12 mouse cellular contexts compared by ENCODE assay signal in the genomic region with DNA sequence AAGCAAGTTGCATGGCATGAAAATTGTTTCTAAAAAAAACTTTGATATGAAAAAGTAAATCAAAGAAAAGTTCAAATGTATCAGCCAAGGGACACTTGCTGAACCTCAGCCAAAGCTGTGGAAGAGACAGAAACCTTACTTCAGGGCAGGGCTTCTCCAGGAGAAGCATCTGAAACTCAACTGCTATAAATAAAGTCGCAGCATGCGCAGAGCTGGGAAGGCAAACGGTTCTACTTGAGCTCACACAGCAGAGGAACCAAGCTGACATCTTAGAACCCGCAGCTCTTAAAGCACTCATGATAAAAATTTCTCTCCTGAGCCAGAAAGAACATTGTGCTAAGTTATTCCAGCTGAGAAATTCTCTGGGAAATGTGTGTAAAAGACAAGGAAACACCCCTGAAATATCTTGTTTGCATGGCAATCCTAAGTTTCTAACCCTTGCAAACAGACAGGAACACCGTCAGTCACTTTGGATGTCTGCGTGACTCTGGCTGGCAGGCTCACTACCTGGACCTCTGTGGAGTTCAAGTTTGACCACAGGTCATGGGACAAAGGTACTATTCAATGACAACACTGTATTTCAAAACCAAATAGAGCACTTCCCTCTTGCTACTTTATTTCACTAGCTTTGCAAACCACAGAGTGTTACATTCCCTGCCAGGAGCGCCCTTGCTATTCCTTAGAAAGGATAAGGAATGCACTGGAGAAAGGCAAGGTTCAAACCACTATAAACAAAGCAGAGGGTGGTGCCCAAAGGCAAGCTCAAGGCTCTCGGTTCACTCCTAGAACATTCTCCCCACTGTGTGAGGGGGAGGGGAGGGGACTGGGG. TPM values are rescaled to one million over a fixed set of nuclear protein-coding genes. Genes with fewer than 3 reads are reported as not detected.
DNase-seq lines count a peak whose midpoint lies in the region; ATAC-seq and TF ChIP-seq lines count a peak whose summit lies in the region.
"Had no signal": no experiment of that assay in that cellular context is flagged by ENCODE, and none has a peak within 500 bp of the region (broad histone marks: within the 10 kb centered on the region; RNA-seq: fewer than 3 reads in every experiment).

No protein-coding gene starts in this region.

- intact Hi-C loops in heart, postnatal 36 days (cut with DNase I) = no loop called here
- intact Hi-C loops in left cerebral cortex, postnatal 10 days (cut with DNase I) = no loop called here

- in situ Hi-C loops in ES-E14 (cut with MboI; ENCODE audit: low sequenced_read_pairs in 2 of 2, unreplicated experiment in 2 of 2) = no loop called here

- H3K9me3 ChIP-seq in heart, embryonic 12.5 days (replicated peaks) = no peaks in the 10 kb centered on the region
- H3K9me3 ChIP-seq in ES-E14 (ENCODE audit: control insufficient read depth, insufficient read depth, low read depth, low read length) = no peaks in the 10 kb centered on the region
- H3K9me3 ChIP-seq: midbrain, embryonic 15.5 days had no signal

- H3K9ac ChIP-seq in heart, embryonic 12.5 days = no peak overlapping the region
- H3K9ac ChIP-seq in ES-E14 (ENCODE audit: insufficient read depth, low read depth, low read length, poor library complexity, severe bottlenecking) = no peak overlapping the region
- H3K9ac ChIP-seq: midbrain, embryonic 15.5 days had no signal

- no peak for ATAC-seq in heart, embryonic 12.5 days (ENCODE audit: insufficient number of reproducible peaks, low FRiP score)
- ATAC-seq: midbrain, embryonic 15.5 days; Patski had no signal

- 0 out of 2 replicates have a peak overlapping the region, but pooled peaks have one; percentile 14 for H3K27ac ChIP-seq in heart, embryonic 12.5 days (ENCODE audit: poor library complexity, severe bottlenecking)
- no peak overlapping the region for H3K27ac ChIP-seq in ES-E14 (ENCODE audit: insufficient read depth, low read depth, low read length, poor library complexity, severe bottlenecking)
- H3K27ac ChIP-seq: midbrain, embryonic 15.5 days had no signal

- no peak overlapping the region for H3K4me3 ChIP-seq in heart, embryonic 12.5 days
- H3K4me3 ChIP-seq in ES-E14 (ENCODE audit: insufficient read depth in 1 of 2, low read depth in 1 of 2, low read length in 2 of 2, poor library complexity in 1 of 2, severe bottlenecking in 1 of 2) = no peak overlapping the region
- H3K4me3 ChIP-seq: midbrain, embryonic 15.5 days had no signal

- no peaks in the 10 kb centered on the region for H3K36me3 ChIP-seq in heart, embryonic 12.5 days
- H3K36me3 ChIP-seq in ES-E14 (ENCODE audit: control insufficient read depth, insufficient read depth, low read length, poor library complexity, severe bottlenecking) = no peaks in the 10 kb centered on the region
- H3K36me3 ChIP-seq: midbrain, embryonic 15.5 days had no signal

- WGBS in heart, embryonic 12.5 days = 37% methylated on average over 8 of the region's 8 CpGs

- DNase-seq in heart, postnatal 36 days = no peak
- DNase-seq in ES-E14 (ENCODE audit: low read depth, low spot score) = peak; percentile 41
- DNase-seq in fat pad, adult 2 months (ENCODE audit: extremely low read depth, low read depth, low spot score) = peak; percentile 54
- DNase-seq in lung, postnatal 25 days (ENCODE audit: low spot score) = peak; percentile 72
- DNase-seq in left cerebral cortex, postnatal 10 days (ENCODE audit: extremely low spot score in 1 of 2, low spot score in 2 of 2) = no peak
- no peak for DNase-seq in left cerebral cortex, adult 8-10 months (ENCODE audit: low spot score in 2 of 2)
- DNase-seq in left cerebral cortex, adult 9 months (ENCODE audit: low spot score in 2 of 2) = no peak
- DNase-seq: cerebellum, postnatal 14 days; layer of hippocampus, adult 9-11 months had no signal

- H3K4me1 ChIP-seq in heart, embryonic 12.5 days (replicated peaks) = peaks cover 23% of the 10 kb centered on the region; the same call in 1 of the 2 replicates
- H3K4me1 ChIP-seq in ES-E14 (ENCODE audit: control insufficient read depth in 2 of 2, insufficient read depth in 2 of 2, low read length in 2 of 2, poor library complexity in 1 of 2) = peaks cover 0 to 6% of the 10 kb centered on the region in 2 experiments; a peak in 2 of 4 replicates
- H3K4me1 ChIP-seq: midbrain, embryonic 15.5 days had no signal

- no peak overlapping the region for H3K4me2 ChIP-seq in heart, embryonic 12.5 days
- H3K4me2 ChIP-seq: midbrain, embryonic 15.5 days had no signal

- 0 out of 2 replicates have a peak, but pooled peaks cover 3% of the 10 kb centered on the region for H3K27me3 ChIP-seq in heart, embryonic 12.5 days (replicated peaks)
- H3K27me3 ChIP-seq: midbrain, embryonic 15.5 days; Patski had no signal

TF ChIP-seq in ES-E14, 5 proteins besides CTCF, POLR2A, EP300 and RAD21:
- TF ChIP-seq MAFK (IDR thresholded peaks at IDR 0.05; ENCODE audit: insufficient read depth, low read depth, low read length) (no peak), ZNF384 (IDR thresholded peaks at IDR 0.05; ENCODE audit: low read depth, low read length) (no peak), ZC3H11A (IDR thresholded peaks at IDR 0.05; ENCODE audit: borderline replicate concordance, low read depth, low read length) (no peak), HCFC1 (IDR thresholded peaks at IDR 0.05; ENCODE audit: borderline replicate concordance, insufficient read depth, low read length) (no peak), CHD2 (IDR thresholded peaks at IDR 0.05; ENCODE audit: low read depth, low read length) (no peak)

RNA-seq across cellular contexts. Expression of a gene that starts 15.2 kb away (rescaled TPM):
- 0.88 and 1.4 TPM in 2 replicates for polyA plus RNA-seq in heart, embryonic 12.5 days (2016; fragmentation: Nextera tagmentation; extraction: Ambion mirVana)
- total RNA-seq in heart, postnatal 36 days (2021) = 10 to 100 TPM; 25.5 to 25.7 TPM
- total RNA-seq in ES-E14 (2012; rRNA removed) = 5.2 and 8.4 TPM in 2 replicates
- 10 to 100 TPM; 30.8 to 35.9 TPM for total RNA-seq in left cerebral cortex, postnatal 10 days (2021)
- total RNA-seq in left cerebral cortex, adult 8-10 months (2022) = 10 to 100 TPM; 65.7 to 71.7 (median 69.8) TPM

Comparison
In these comparisons a context has a peak if more than half of its experiments do, and no peak if none do; other contexts are left out.
1. DNase-seq: peak in ES-E14 (single experiment), fat pad, adult 2 months (single experiment) and lung, postnatal 25 days (single experiment); none in heart, postnatal 36 days (0 of 2), left cerebral cortex, postnatal 10 days (0 of 2), left cerebral cortex, adult 8-10 months (0 of 2) and left cerebral cortex, adult 9 months (0 of 2).